Mouse (Mus musculus) kidney, embryonic 15.5 days (tissue): ENCODE measurements around the gene Lrrc9. TPM values are rescaled to one million over a fixed set of nuclear protein-coding genes. Genes with fewer than 3 reads are reported as not detected.

Experiments used
- ATAC-seq: fragments of 200-750 bp; cut with Nextera tagmentation; replicated peaks from 2 replicates; pipeline ENCODE4 v1.8.0; 2017; ENCODE audit warnings: moderate TSS enrichment; ENCODE audit not compliant: low FRiP score
- H3K27ac ChIP-seq: fragments of 300-500 bp; sonication (generic); 2 replicates; pipeline ENCODE4 v1.5.1; 2015; ENCODE audit warnings: mild to moderate bottlenecking, inconsistent platforms
- H3K27me3 ChIP-seq: fragments of 300-500 bp; sonication (generic); 2 replicates; pipeline ENCODE4 v1.6.1; 2015; ENCODE audit warnings: inconsistent platforms
- H3K36me3 ChIP-seq: fragments of 300-500 bp; sonication (generic); 2 replicates; pipeline ENCODE4 v1.6.1; 2015; ENCODE audit warnings: inconsistent platforms
- H3K4me1 ChIP-seq: fragments of 300-500 bp; sonication (generic); 2 replicates; pipeline ENCODE4 v1.6.1; 2015; ENCODE audit warnings: inconsistent platforms
- H3K4me2 ChIP-seq: fragments of 300-500 bp; sonication (generic); 2 replicates; pipeline ENCODE4 v1.6.1; 2015; ENCODE audit warnings: moderate library complexity, mild to moderate bottlenecking, inconsistent platforms
- H3K4me3 ChIP-seq: fragments of 300-500 bp; sonication (generic); replicated peaks from 2 replicates; pipeline ENCODE4 v1.5.1; 2015; ENCODE audit warnings: mild to moderate bottlenecking, inconsistent platforms
- H3K9ac ChIP-seq: fragments of 300-500 bp; sonication (generic); 2 replicates; pipeline ENCODE4 v1.6.1; 2015; ENCODE audit warnings: mild to moderate bottlenecking, inconsistent platforms
- H3K9me3 ChIP-seq: fragments of 300-500 bp; sonication (generic); replicated peaks from 2 replicates; pipeline ENCODE4 v1.6.1; 2016; ENCODE audit warnings: inconsistent platforms
- WGBS: fragments of 180-500 bp; shearing (Covaris S2); methylation state at CpG from one replicate; pipeline ENCODE4 v1.1.7; 2015; ENCODE audit warnings: mixed read lengths; 5-methylcytosine and 5-hydroxymethylcytosine counted together
- polyA plus RNA-seq: library from polyadenylated mRNA; unstranded; fragments of >200 nt; fragmentation: Nextera tagmentation; extraction: Ambion mirVana; gene quantifications from 2 replicates; pipeline ENCODE4 v1.2.1, GENCODE M21; 2015

Lrrc9 gene
- 0.28 and 0.32 TPM in 2 replicates for polyA plus RNA-seq

GRCm38 (mm10) chr12:72441839-72442576, at the start of gene Lrrc9:
Lrrc9 (plus strand) TSS chr12:72441866.
- Histone ChIP-seq H3K4me3 (peak within 1 kb of the TSS; percentile 47), H3K4me2 (peak within 1 kb of the TSS; percentile 84), H3K9ac (peak within 1 kb of the TSS; percentile 40; the same call in 1 of the 2 replicates), H3K27me3 (no peaks in the 10 kb centered on the region), H3K9me3 (no peaks in the 10 kb centered on the region), H3K27ac (no peak within 1 kb of the TSS), H3K36me3 (no peaks in the 10 kb centered on the region), H3K4me1 (peaks cover 9% of the 10 kb centered on the region; the same call in 1 of the 2 replicates)
- peak; percentile 94 for ATAC-seq
- WGBS: under 1% methylated on average over 31 of the region's 31 CpGs

GRCm38 (mm10) chr12:72393046-72393805, 48.4 kb upstream of the Lrrc9 start:
- H3K9ac ChIP-seq: no peak overlapping the region
- ATAC-seq: no peak
- no peak overlapping the region for H3K4me2 ChIP-seq
- no peaks in the 10 kb centered on the region for H3K36me3 ChIP-seq
- WGBS: 64% methylated on average over 13 of the region's 13 CpGs
- H3K27me3 ChIP-seq: no peaks in the 10 kb centered on the region
- no peak overlapping the region for H3K4me3 ChIP-seq
- H3K4me1 ChIP-seq: no peaks in the 10 kb centered on the region
- no peak overlapping the region for H3K27ac ChIP-seq
- H3K9me3 ChIP-seq: no peaks in the 10 kb centered on the region

DNA sequence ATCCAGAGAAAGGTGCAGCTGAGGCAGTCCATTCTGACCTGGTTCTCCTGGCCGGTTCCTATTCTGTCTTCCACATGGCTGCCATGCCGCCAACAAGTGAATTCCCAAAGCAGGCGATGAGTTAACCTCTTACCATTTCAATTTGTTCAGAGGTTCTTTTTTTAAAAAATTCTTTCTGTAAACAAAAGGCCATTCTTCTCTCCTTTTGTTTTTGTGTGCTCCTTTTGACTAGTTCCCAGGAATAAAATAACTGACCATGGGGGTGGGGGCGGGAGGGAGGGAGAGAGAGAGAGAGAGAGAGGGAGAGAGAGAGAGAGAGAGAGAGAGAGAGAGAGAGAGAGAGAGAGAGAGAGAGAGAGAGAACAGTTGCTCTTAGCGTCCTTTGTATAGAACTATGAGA, 36.6 kb upstream of the Lrrc9 start:
- no peak overlapping the region for H3K27ac ChIP-seq
- ATAC-seq: no peak
- peaks cover 30% of the 10 kb centered on the region for H3K27me3 ChIP-seq
- H3K9me3 ChIP-seq: no peaks in the 10 kb centered on the region
- H3K4me2 ChIP-seq: no peak overlapping the region
- H3K36me3 ChIP-seq: no peaks in the 10 kb centered on the region
- H3K9ac ChIP-seq: no peak overlapping the region
- no peak overlapping the region for H3K4me3 ChIP-seq
- WGBS: 70% methylated on average over 5 of the region's 5 CpGs
- H3K4me1 ChIP-seq: peaks cover 20% of the 10 kb centered on the region

DNA sequence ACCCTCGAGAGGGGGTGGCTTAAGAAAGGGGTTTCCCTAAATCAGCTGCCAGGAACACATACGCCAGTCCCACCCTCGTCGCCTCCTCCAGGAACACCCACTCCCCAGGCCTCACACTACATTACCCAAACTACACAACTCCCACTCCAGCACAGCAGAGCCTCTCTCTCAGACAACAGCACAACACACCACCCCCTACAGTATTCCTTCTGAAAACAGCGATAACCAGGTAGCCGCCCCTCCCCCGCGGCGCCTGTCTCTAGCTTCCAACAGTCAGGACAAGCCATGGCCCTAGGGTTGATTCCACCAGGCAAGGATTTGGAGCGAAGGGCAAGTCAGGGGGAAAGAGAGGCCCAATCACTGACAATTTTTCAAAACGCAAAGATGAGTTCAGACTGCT, 34.5 kb upstream of the Lrrc9 start:
- H3K27ac ChIP-seq: no peak overlapping the region
- 11% methylated on average over 11 of the region's 11 CpGs for WGBS
- 0 out of 2 replicates have a peak, but pooled peaks have one; percentile 9 for ATAC-seq
- H3K27me3 ChIP-seq: peaks cover 40% of the 10 kb centered on the region
- no peaks in the 10 kb centered on the region for H3K36me3 ChIP-seq
- peak overlapping the region; percentile 53 for H3K4me3 ChIP-seq
- H3K9ac ChIP-seq: no peak overlapping the region
- H3K4me1 ChIP-seq: peaks cover 20% of the 10 kb centered on the region
- no peaks in the 10 kb centered on the region for H3K9me3 ChIP-seq
- H3K4me2 ChIP-seq: peak overlapping the region; percentile 91

DNA sequence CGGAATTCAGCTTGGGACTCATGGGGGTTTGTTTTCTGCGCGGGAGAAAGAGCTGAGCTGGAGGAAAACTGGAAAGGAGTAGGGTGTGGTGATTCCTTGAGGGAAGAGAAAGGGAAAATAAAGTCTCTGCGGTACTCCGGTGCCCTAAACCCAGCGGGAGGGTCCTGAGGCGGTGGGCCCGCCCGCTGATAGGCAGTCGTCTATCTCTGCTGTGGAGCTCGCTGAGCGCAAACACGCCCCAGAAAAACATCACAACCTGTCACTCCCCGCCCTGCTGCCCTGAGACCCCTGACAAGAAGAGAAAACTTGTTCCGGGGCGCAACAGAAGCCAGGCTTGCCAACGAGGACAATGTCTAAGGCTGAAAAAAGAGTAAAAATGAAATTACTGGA, 34.0 kb upstream of the Lrrc9 start:
- Histone ChIP-seq H3K4me2 (peak overlapping the region; percentile 91), H3K27ac (no peak overlapping the region), H3K4me3 (peak overlapping the region; percentile 53), H3K36me3 (no peaks in the 10 kb centered on the region), H3K9me3 (no peaks in the 10 kb centered on the region), H3K27me3 (peaks cover 43% of the 10 kb centered on the region), H3K9ac (no peak overlapping the region), H3K4me1 (peaks cover 20% of the 10 kb centered on the region)
- under 1% methylated on average over 17 of the region's 17 CpGs for WGBS
- ATAC-seq: 0 out of 2 replicates have a peak, but pooled peaks have one; percentile 22

DNA sequence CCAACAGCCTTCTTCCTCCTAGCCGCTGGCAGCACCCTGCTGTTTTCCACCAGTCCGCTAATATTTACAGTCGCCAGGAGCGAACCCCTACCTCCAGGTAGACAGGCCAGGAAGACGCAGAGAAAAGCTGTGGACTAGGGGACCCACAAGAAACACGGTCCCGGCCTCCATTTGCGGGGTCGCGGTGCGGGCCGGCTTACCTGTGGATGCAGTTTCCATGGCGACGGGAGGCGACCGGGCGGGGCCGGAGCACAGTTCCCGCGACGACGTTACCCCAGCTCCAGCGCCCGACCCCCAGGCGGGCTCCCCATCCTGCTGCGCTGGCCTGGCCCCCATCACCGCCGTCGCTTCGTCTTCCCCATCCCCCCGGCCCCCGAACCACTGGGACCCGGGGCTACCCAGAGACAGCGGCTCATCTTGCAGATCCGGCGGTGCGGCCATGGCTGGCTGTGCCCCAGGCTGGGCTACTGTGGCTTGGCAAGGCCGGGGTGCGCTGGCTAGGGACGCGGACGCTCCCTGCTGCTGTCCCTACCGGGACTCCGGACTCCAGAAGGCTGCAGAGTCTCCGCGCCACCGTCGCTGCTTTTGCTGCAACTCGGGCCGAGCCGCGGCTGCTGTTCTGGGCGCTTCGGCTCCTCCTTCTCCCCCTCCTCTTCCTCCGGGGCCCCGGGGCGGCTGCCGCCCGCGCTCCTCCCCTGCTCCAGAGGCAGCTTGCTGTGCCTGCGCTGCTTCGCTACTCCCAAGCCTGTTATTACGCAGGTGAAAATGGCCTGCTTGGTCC, 33.4 kb upstream of the Lrrc9 start:
- H3K9me3 ChIP-seq: no peaks in the 10 kb centered on the region
- WGBS: under 1% methylated on average over 60 of the region's 63 CpGs
- H3K27me3 ChIP-seq: peaks cover 43% of the 10 kb centered on the region
- H3K27ac ChIP-seq: no peak overlapping the region
- peaks cover 20% of the 10 kb centered on the region for H3K4me1 ChIP-seq
- H3K4me3 ChIP-seq: peak overlapping the region; percentile 53
- peak overlapping the region; percentile 91 for H3K4me2 ChIP-seq
- no peaks in the 10 kb centered on the region for H3K36me3 ChIP-seq
- peak; percentile 88 for ATAC-seq
- H3K9ac ChIP-seq: no peak overlapping the region; the same call in 1 of the 2 replicates

DNA sequence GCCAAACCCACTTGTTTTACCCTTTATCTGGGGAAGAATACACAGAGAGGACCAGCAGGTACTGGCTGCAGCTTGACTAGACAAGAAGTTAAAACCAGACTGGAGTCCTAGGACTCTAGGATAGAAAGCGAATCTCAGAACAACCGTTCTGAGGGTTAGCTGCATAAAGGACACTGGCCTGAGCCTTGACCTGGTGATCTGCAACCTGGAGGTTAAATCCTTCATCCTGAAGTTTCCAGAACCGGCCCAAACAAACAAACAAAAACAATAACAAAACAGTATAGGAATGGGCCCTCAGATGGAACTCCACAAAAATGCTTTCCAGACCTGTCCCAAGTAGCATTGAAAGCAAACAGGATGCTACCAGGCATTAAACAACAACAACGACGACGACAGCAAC, 32.7 kb upstream of the Lrrc9 start, which contains the start of gene Rtn1:
Gene Rtn1, minus strand, starts transcription at position 101 of the 400 bp plus-strand sequence.
- H3K36me3 ChIP-seq: no peaks in the 10 kb centered on the region
- WGBS: 20% methylated on average over 6 of the region's 6 CpGs

GRCm38 (mm10) chr12:72417762-72418161, 23.9 kb upstream of the Lrrc9 start:
- Histone ChIP-seq H3K9ac (no peak overlapping the region), H3K9me3 (no peaks in the 10 kb centered on the region), H3K36me3 (no peaks in the 10 kb centered on the region), H3K27ac (no peak overlapping the region), H3K27me3 (no peaks in the 10 kb centered on the region), H3K4me1 (no peaks in the 10 kb centered on the region), H3K4me2 (no peak overlapping the region), H3K4me3 (no peak overlapping the region)
- WGBS: 30% methylated on average over 3 of the region's 3 CpGs
- no peak for ATAC-seq

More for the DNA sequence above, 32.7 kb upstream of the Lrrc9 start, which contains the start of gene Rtn1:
- no peak for ATAC-seq
- peaks cover 20% of the 10 kb centered on the region for H3K4me1 ChIP-seq
- peak within 1 kb of the TSS; percentile 91 for H3K4me2 ChIP-seq
- H3K9me3 ChIP-seq: no peaks in the 10 kb centered on the region
- no peak within 1 kb of the TSS; the same call in 1 of the 2 replicates for H3K9ac ChIP-seq
- H3K27ac ChIP-seq: no peak within 1 kb of the TSS
- peak within 1 kb of the TSS; percentile 53 for H3K4me3 ChIP-seq
- H3K27me3 ChIP-seq: peaks cover 43% of the 10 kb centered on the region

DNA sequence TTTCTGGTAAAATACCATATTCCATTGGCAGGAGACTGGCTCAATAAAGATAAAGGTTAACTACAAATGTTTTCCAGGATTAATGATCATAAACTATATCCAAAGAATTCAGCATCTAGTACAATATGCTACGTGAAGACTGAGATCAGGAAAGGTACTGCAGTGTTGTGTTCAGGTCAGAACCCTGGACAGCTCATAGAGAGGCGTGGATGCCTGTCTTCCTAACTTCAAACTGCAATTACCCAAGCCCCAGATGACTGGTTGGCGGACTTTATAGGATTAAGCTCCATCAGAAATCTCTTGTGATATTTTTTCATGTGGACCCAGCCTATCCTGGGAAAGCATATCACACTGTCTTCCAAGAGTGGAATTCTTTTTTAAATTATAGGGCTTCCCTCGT, 19.0 kb upstream of the Lrrc9 start:
- Histone ChIP-seq H3K27me3 (no peaks in the 10 kb centered on the region), H3K36me3 (no peaks in the 10 kb centered on the region), H3K9me3 (no peaks in the 10 kb centered on the region), H3K4me2 (no peak overlapping the region), H3K4me1 (no peaks in the 10 kb centered on the region), H3K4me3 (no peak overlapping the region), H3K27ac (no peak overlapping the region), H3K9ac (no peak overlapping the region)
- 46% methylated on average over 4 of the region's 4 CpGs for WGBS
- no peak for ATAC-seq

GRCm38 (mm10) chr12:72427722-72428126, 13.9 kb upstream of the Lrrc9 start:
- H3K27ac ChIP-seq: no peak overlapping the region
- H3K4me2 ChIP-seq: peak overlapping the region; percentile 37; the same call in 1 of the 2 replicates
- no peaks in the 10 kb centered on the region for H3K27me3 ChIP-seq
- no peak overlapping the region for H3K4me3 ChIP-seq
- ATAC-seq: peak; percentile 43; the same call in 1 of the 2 replicates
- H3K36me3 ChIP-seq: no peaks in the 10 kb centered on the region
- H3K9me3 ChIP-seq: no peaks in the 10 kb centered on the region
- H3K9ac ChIP-seq: no peak overlapping the region
- H3K4me1 ChIP-seq: 0 out of 2 replicates have a peak, but pooled peaks cover 2% of the 10 kb centered on the region
- WGBS: 26% methylated on average over 11 of the region's 11 CpGs

- H3K36me3 ChIP-seq: no peaks in the 10 kb centered on the region
- WGBS: 71% methylated on average over 4 of the region's 4 CpGs
Observed at GRCm38 (mm10) chr12:72432209-72432608, 9.5 kb upstream of the Lrrc9 start.

More at GRCm38 (mm10) chr12:72432209-72432608, 9.5 kb upstream of the Lrrc9 start:
- no peak for ATAC-seq
- Histone ChIP-seq H3K27me3 (no peaks in the 10 kb centered on the region), H3K27ac (no peak overlapping the region), H3K9ac (no peak overlapping the region), H3K4me1 (0 out of 2 replicates have a peak, but pooled peaks cover 2% of the 10 kb centered on the region), H3K4me2 (no peak overlapping the region), H3K4me3 (no peak overlapping the region), H3K9me3 (no peaks in the 10 kb centered on the region)
